Mouse (Mus musculus) heart, embryonic 16.5 days (tissue): ENCODE data around the gene Tmem108. TPM values are rescaled to one million over a fixed set of nuclear protein-coding genes. Genes with fewer than 3 reads are reported as not detected.

Source experiments
- ATAC-seq: fragments of 200-750 bp; cut with Nextera tagmentation; replicated peaks from 2 replicates; pipeline ENCODE4 v1.8.0; 2017; ENCODE audit warnings: moderate number of reproducible peaks; ENCODE audit not compliant: insufficient read depth, low FRiP score; ENCODE audit errors: extremely low read depth
- H3K27ac ChIP-seq: fragments of 300-500 bp; sonication (generic); 2 replicates; pipeline ENCODE4 v1.5.1; 2014; ENCODE audit warnings: mild to moderate bottlenecking, low read length, control low read depth, moderate library complexity
- H3K27me3 ChIP-seq: fragments of 300-500 bp; sonication (generic); 2 replicates; pipeline ENCODE4 v1.6.1; 2014; ENCODE audit warnings: low read length, mixed read lengths; ENCODE audit not compliant: control insufficient read depth, insufficient read depth
- H3K36me3 ChIP-seq: fragments of 300-500 bp; sonication (generic); 2 replicates; pipeline ENCODE4 v1.6.1; 2014; ENCODE audit not compliant: control insufficient read depth, insufficient read depth
- H3K4me1 ChIP-seq: fragments of 300-500 bp; sonication (generic); 2 replicates; pipeline ENCODE4 v1.6.1; 2014; ENCODE audit warnings: low read length, mixed read lengths; ENCODE audit not compliant: control insufficient read depth, insufficient read depth
- H3K4me2 ChIP-seq: fragments of 300-500 bp; sonication (generic); 2 replicates; pipeline ENCODE4 v1.6.1; 2014; ENCODE audit warnings: low read depth, mild to moderate bottlenecking, control low read depth, low read length
- H3K4me3 ChIP-seq: fragments of 300-500 bp; sonication (generic); 2 replicates; pipeline ENCODE4 v1.5.1; 2014; ENCODE audit warnings: mild to moderate bottlenecking, control low read depth, low read length
- H3K9ac ChIP-seq: fragments of 300-500 bp; sonication (generic); 2 replicates; pipeline ENCODE4 v1.6.1; 2014; ENCODE audit warnings: low read length, control low read depth
- H3K9me3 ChIP-seq: fragments of 300-500 bp; sonication (generic); replicated peaks from 2 replicates; pipeline ENCODE4 v1.6.1; 2016; ENCODE audit warnings: low read length; ENCODE audit not compliant: control insufficient read depth
- WGBS: fragments of 180-500 bp; shearing (Covaris S2); extraction: QIAGEN DNeasy Blood & Tissue Kit; methylation state at CpG from one replicate; pipeline ENCODE4 v1.1.7; 2014; 5-methylcytosine and 5-hydroxymethylcytosine counted together
- polyA plus RNA-seq: library from polyadenylated mRNA; unstranded; fragments of >200 nt; fragmentation: Nextera tagmentation; extraction: Ambion mirVana; gene quantifications from 2 replicates; pipeline ENCODE4 v1.2.1, GENCODE M21; 2015

The Tmem108 gene
- 38.9 and 44.8 TPM in 2 replicates for polyA plus RNA-seq

DNA sequence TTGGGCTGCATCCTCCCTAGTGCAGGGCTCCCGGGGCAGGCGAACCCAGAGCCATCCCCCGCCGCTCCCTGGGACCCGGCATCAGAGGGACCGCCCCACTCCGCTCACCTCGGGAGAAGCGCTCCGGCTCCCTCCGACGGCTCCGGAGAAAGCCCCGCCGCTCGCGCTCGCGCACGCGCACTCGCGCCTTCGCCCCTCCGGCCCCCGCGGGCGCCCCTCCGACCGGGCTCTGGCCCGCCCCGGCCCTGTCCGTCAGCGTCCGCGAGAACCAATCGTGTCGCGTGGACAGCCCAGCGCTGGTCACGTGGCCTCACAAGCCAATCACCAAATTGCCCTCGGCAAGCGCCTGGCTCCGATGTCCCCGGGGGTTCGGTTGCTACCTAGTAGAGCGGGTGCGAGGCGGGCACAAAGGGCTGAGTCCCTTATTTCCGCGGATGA, at the start of gene Tmem108:
Tmem108 (minus strand) TSS at position 191 of the 438 bp plus-strand sequence.
- Histone ChIP-seq H3K4me2 (peak within 1 kb of the TSS; percentile 92), H3K27ac (peak within 1 kb of the TSS; percentile 44), H3K9me3 (no peaks in the 10 kb centered on the region), H3K27me3 (no peaks in the 10 kb centered on the region), H3K9ac (peak within 1 kb of the TSS; percentile 80), H3K4me1 (no peaks in the 10 kb centered on the region), H3K4me3 (peak within 1 kb of the TSS; percentile 87), H3K36me3 (no peaks in the 10 kb centered on the region)
- WGBS, result under 1% methylated on average over 48 of the region's 51 CpGs
- ATAC-seq, result peak; percentile 96

DNA sequence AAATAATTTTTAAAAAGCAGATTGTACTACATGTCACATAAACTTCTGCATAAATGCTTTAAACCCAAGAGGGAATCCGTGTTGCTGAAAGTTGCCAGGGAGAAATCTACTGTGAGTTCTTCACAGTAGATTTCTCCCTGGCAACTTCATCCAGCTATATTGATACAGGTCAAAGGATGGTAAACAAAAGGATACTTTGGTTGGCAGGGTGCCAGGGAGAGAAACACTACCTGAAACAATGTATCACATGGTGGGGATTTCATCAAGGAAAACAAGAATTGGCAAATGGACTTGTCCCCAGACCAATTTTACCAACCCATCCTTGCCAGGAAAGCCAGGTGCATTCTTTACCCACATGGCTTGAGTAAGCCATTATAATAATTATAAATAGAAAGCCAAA, 27.4 kb upstream of the Tmem108 start:
- no peak overlapping the region for H3K4me2 ChIP-seq
- WGBS, result 69% methylated on average over 1 of the region's 1 CpGs
- no peak for ATAC-seq
- no peak overlapping the region for H3K4me3 ChIP-seq
- H3K27me3 ChIP-seq, result no peaks in the 10 kb centered on the region
- no peak overlapping the region for H3K9ac ChIP-seq
- H3K36me3 ChIP-seq, result no peaks in the 10 kb centered on the region
- no peaks in the 10 kb centered on the region for H3K9me3 ChIP-seq
- no peaks in the 10 kb centered on the region for H3K4me1 ChIP-seq
- no peak overlapping the region for H3K27ac ChIP-seq

DNA sequence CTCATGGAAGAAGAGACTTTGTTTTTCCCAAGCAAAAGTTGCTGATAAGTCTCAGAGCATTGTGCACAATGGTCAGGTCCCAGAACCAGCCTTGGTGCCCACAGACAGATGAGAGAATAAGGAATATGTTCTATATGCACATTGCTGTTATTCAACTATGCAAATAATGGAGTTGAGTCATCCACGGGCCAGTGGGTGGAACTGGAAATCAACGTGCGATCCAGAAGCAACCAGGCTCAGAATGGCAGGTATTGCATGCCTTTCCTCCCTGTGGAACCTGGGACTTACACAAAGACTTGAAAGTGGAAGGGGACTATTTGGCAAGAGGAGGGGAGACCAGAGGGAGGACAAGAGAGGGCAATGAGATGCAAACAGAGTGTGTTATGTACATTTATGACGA, 22.5 kb upstream of the Tmem108 start:
- Histone ChIP-seq H3K27ac (no peak overlapping the region), H3K4me2 (no peak overlapping the region), H3K9ac (no peak overlapping the region), H3K36me3 (no peaks in the 10 kb centered on the region), H3K9me3 (no peaks in the 10 kb centered on the region), H3K27me3 (no peaks in the 10 kb centered on the region), H3K4me1 (no peaks in the 10 kb centered on the region), H3K4me3 (no peak overlapping the region)
- 85% methylated on average over 4 of the region's 4 CpGs for WGBS
- no peak for ATAC-seq

DNA sequence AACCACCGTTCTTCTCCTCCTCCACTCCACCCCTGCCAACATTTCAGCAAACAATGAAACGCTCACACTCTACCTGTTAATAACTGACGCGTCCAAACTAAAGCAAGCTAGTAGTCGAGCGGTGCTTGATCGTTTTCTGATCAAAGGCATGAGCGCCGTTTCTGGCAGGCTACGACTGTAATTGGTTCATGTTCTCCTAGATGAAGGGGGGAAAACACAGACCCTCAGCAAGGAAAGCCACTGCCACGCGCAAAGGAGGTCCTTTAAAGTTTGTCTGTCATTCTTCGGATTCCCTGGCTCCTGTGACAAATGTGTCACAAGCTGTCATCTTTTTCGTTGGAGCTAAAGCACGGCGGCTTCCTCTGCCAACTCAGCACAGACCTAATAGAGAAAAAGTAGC, 21.6 kb upstream of the Tmem108 start:
- no peaks in the 10 kb centered on the region for H3K36me3 ChIP-seq
- no peak overlapping the region for H3K4me2 ChIP-seq
- no peak for ATAC-seq
- 65% methylated on average over 16 of the region's 16 CpGs for WGBS
- no peaks in the 10 kb centered on the region for H3K4me1 ChIP-seq
- no peaks in the 10 kb centered on the region for H3K9me3 ChIP-seq
- no peak overlapping the region for H3K4me3 ChIP-seq
- no peak overlapping the region for H3K27ac ChIP-seq
- no peak overlapping the region for H3K9ac ChIP-seq
- no peaks in the 10 kb centered on the region for H3K27me3 ChIP-seq

DNA sequence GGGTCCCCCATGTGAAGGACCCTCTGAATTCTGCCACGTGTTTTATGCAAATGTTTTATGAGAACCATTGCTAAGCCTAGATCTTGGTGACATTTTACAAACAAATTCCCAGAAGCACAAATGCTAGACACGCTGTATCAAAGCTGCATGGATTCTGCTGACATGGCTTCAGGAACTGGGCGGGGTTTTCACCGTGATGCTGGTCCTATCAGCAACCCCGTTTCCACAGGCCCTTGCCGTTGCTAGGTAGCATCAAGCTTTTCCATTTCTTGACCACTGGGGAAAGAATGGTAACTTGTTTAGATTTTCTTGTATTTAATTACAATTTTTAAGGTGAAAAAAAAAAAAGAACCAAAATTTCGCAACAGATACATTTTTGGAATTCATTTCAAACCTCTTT, 20.7 kb upstream of the Tmem108 start:
- Histone ChIP-seq H3K4me1 (no peaks in the 10 kb centered on the region), H3K27ac (no peak overlapping the region), H3K36me3 (no peaks in the 10 kb centered on the region), H3K27me3 (no peaks in the 10 kb centered on the region), H3K9me3 (no peaks in the 10 kb centered on the region), H3K9ac (no peak overlapping the region), H3K4me2 (no peak overlapping the region), H3K4me3 (no peak overlapping the region)
- ATAC-seq, result no peak
- WGBS, result 70% methylated on average over 7 of the region's 7 CpGs

DNA sequence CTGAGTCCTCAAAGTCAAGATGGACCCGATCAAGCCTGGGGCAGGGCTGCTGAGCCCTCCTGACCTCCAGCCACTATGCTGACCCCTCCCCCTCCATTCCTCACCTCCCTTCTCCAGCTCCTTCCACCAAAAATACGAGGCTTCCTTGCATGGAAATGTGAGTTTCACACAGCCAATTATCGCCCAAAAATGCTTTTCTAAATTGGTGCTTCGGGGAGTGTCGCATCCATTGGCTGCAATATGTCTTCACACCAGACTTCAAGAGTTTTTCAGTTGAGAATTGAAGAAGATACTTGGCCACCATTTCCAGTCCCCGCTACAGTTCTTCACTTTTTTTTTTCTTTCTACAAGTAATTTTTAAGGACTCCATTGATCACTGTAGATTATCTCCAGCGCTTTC, 19.8 kb upstream of the Tmem108 start:
- 80% methylated on average over 7 of the region's 7 CpGs for WGBS
- H3K4me2 ChIP-seq, result no peak overlapping the region
- no peaks in the 10 kb centered on the region for H3K9me3 ChIP-seq
- H3K4me3 ChIP-seq, result no peak overlapping the region
- no peak for ATAC-seq
- no peak overlapping the region for H3K27ac ChIP-seq
- no peaks in the 10 kb centered on the region for H3K36me3 ChIP-seq
- no peaks in the 10 kb centered on the region for H3K4me1 ChIP-seq
- H3K9ac ChIP-seq, result no peak overlapping the region
- no peaks in the 10 kb centered on the region for H3K27me3 ChIP-seq

DNA sequence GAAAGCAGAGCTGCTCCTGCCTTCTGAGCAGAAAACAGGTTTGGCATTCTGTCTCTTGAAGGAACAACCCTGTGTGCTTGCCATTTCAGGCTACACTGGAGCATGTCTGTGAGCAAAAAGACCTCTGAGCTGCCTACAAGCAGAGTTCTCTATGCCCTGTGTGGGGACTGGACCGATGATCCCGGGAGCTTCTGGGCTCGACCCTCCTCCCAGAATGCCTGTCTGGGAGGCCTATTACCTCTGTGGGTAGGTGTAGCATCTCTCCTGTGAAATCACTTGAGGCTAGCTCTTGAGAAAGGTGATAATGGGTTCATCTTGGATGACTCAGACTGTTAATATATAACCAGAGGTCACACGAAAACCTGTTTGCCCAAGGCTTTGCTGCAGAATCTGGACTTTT, 19.0 kb upstream of the Tmem108 start:
- Histone ChIP-seq H3K36me3 (no peaks in the 10 kb centered on the region), H3K9ac (no peak overlapping the region), H3K4me1 (no peaks in the 10 kb centered on the region), H3K27ac (no peak overlapping the region), H3K27me3 (no peaks in the 10 kb centered on the region), H3K4me3 (no peak overlapping the region), H3K4me2 (no peak overlapping the region), H3K9me3 (no peaks in the 10 kb centered on the region)
- WGBS, result 70% methylated on average over 4 of the region's 4 CpGs
- ATAC-seq, result no peak

DNA sequence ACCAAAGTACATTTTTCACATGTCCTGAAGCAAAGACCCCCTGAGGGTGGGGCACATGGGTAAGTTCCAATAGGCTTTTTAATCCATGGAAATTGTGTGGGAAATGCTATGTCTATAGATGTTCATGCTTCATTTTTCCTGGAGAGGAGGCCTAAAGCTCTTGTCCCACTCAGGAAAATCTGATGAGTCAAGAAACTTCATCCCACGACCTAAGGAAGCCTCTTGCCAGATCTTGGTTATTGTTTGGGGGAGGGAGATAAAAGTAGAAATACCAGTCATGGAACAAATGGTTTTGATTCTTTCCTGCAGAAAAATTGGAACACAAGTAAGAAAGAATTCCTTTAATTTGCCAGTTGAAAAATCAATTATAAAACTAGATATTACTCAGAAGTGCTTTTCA, 16.5 kb upstream of the Tmem108 start:
- no peak for ATAC-seq
- H3K9ac ChIP-seq, result no peak overlapping the region
- H3K36me3 ChIP-seq, result no peaks in the 10 kb centered on the region
- no peak overlapping the region for H3K4me3 ChIP-seq
- no peak overlapping the region for H3K27ac ChIP-seq
- no peaks in the 10 kb centered on the region for H3K9me3 ChIP-seq
- no peaks in the 10 kb centered on the region for H3K4me1 ChIP-seq
- WGBS, result 30% methylated on average over 1 of the region's 1 CpGs
- no peak overlapping the region for H3K4me2 ChIP-seq
- H3K27me3 ChIP-seq, result no peaks in the 10 kb centered on the region

DNA sequence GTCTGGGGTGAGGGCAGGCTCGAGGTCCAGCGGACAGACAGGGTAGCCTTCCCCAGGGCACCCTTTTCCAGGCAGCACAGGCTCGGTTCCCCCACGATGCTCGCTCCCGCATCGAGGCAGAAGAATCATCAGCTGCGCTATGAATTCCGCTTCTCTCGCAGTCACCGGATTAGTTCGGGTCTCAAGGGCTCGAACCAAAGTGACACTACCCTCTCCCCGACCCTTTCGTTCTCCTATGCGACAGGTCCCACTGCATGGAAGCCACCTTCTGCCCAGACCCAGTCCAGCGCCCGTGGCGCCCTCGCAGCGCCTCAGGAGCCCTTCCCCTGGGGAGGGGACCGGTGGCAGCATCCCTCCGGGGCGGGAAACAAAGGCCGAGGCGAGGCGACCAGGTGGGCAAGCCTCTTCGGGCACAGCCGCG, 476 bp downstream of the Tmem108 start:
- peak overlapping the region; percentile 44 for H3K27ac ChIP-seq
- WGBS, result under 1% methylated on average over 30 of the region's 30 CpGs

More for the DNA sequence above, 476 bp downstream of the Tmem108 start:
- Histone ChIP-seq H3K9me3 (no peaks in the 10 kb centered on the region), H3K27me3 (no peaks in the 10 kb centered on the region), H3K4me1 (no peaks in the 10 kb centered on the region), H3K4me3 (peak overlapping the region; percentile 87), H3K9ac (peak overlapping the region; percentile 80), H3K36me3 (no peaks in the 10 kb centered on the region), H3K4me2 (peak overlapping the region; percentile 92)
- ATAC-seq, result peak; percentile 14; the same call in 1 of the 2 replicates
